Mouse (Mus musculus) hindbrain, embryonic 12.5 days (tissue): ENCODE data around the gene Ctsl. TPM values are rescaled to one million over a fixed set of nuclear protein-coding genes. Genes with fewer than 3 reads are reported as not detected.
A peak's percentile ranks its signal among the peaks of the same experiment; 100 is the strongest.

Source experiments
- ATAC-seq: fragments of 200-750 bp; cut with Nextera tagmentation; 2 replicates; pipeline ENCODE4 v1.8.0; 2017; ENCODE audit warnings: moderate TSS enrichment; ENCODE audit not compliant: low FRiP score
- H3K27ac ChIP-seq: fragments of 300-500 bp; sonication (generic); 2 replicates; pipeline ENCODE4 v1.5.1; 2016; ENCODE audit warnings: mild to moderate bottlenecking
- H3K27me3 ChIP-seq: fragments of 300-500 bp; sonication (generic); 2 replicates; pipeline ENCODE4 v1.6.1; 2016; ENCODE audit warnings: mild to moderate bottlenecking
- H3K36me3 ChIP-seq: fragments of 300-500 bp; sonication (generic); 2 replicates; pipeline ENCODE4 v1.6.1; 2016; ENCODE audit warnings: mild to moderate bottlenecking
- H3K4me1 ChIP-seq: fragments of 300-500 bp; sonication (generic); 2 replicates; pipeline ENCODE4 v1.6.1; 2016
- H3K4me2 ChIP-seq: fragments of 300-500 bp; sonication (generic); replicated peaks from 2 replicates; pipeline ENCODE4 v1.6.1; 2016; ENCODE audit warnings: mild to moderate bottlenecking
- H3K4me3 ChIP-seq: fragments of 300-500 bp; sonication (generic); 2 replicates; pipeline ENCODE4 v1.5.1; 2016; ENCODE audit warnings: mild to moderate bottlenecking
- H3K9ac ChIP-seq: fragments of 300-500 bp; sonication (generic); 2 replicates; pipeline ENCODE4 v1.6.1; 2016; ENCODE audit warnings: mild to moderate bottlenecking, moderate library complexity
- H3K9me3 ChIP-seq: fragments of 300-500 bp; sonication (generic); replicated peaks from 2 replicates; pipeline ENCODE4 v1.6.1; 2016; ENCODE audit warnings: mild to moderate bottlenecking
- WGBS: fragments of 180-500 bp; shearing (Covaris S2); methylation state at CpG from one replicate; pipeline ENCODE4 v1.1.7; 2016; 5-methylcytosine and 5-hydroxymethylcytosine counted together
- polyA plus RNA-seq: library from polyadenylated mRNA; unstranded; fragments of >200 nt; fragmentation: Nextera tagmentation; extraction: Ambion mirVana; gene quantifications from 2 replicates; pipeline ENCODE4 v1.2.1, GENCODE M21; 2016

Ctsl gene
- polyA plus RNA-seq, 1 experiment from 2014 or later = 111 TPM

DNA sequence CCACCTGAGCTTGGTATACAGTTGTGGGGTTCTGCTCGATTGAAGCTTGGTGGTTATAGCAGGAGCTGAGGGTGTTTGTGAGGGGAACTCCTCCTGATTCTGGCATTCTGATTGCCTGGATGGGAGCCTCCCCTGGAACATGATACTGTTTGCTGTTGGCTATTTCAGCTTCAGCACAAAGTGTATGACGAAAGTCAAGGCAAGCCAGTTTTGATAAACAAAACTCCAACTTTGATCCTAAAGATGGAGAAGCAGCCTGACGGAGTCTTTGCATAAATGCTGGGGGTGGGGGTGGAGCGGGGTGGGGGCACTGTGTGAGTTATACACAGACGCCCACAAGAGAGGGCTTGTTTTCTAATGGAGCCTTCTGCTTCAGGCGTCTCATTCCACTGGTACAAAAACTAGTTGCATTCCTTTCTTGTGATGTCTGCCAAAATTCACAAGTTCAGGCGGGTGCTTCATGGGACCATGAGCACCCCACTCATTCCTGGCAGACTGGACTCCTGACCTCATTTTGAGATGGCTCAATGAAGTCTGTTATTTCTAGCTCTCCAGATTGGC, 30.2 kb upstream of the Ctsl start:
- H3K9me3 ChIP-seq = no peaks in the 10 kb centered on the region
- H3K4me3 ChIP-seq = no peak overlapping the region
- no peak for ATAC-seq
- WGBS = 59% methylated on average over 7 of the region's 7 CpGs
- no peaks in the 10 kb centered on the region for H3K4me1 ChIP-seq
- H3K9ac ChIP-seq = no peak overlapping the region
- H3K4me2 ChIP-seq = no peak overlapping the region
- H3K27ac ChIP-seq = no peak overlapping the region
- no peaks in the 10 kb centered on the region for H3K36me3 ChIP-seq
- no peaks in the 10 kb centered on the region for H3K27me3 ChIP-seq

DNA sequence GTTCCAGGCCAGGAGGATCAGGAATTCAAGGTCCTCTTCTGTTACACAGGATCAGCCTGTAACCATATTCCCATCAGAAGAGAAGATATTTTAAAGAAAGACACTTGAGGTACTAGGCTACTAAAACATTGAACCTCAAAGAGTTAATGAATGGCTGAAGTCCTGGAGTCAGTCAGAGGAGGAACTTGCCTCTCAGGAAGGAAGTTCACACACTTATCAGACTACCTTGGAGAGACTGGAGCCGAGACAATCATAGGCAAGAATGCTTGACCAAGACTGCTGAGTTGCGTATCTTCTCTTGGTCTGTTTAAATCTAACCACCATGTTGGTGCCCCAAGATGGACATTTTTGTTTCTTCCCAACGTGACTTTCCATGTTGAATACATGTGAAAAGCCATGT, 29.2 kb upstream of the Ctsl start:
- no peaks in the 10 kb centered on the region for H3K27me3 ChIP-seq
- no peak overlapping the region for H3K4me3 ChIP-seq
- no peak for ATAC-seq
- H3K4me2 ChIP-seq = no peak overlapping the region
- 83% methylated on average over 3 of the region's 3 CpGs for WGBS
- H3K9ac ChIP-seq = no peak overlapping the region
- no peak overlapping the region for H3K27ac ChIP-seq
- no peaks in the 10 kb centered on the region for H3K36me3 ChIP-seq
- no peaks in the 10 kb centered on the region for H3K4me1 ChIP-seq
- H3K9me3 ChIP-seq = no peaks in the 10 kb centered on the region

DNA sequence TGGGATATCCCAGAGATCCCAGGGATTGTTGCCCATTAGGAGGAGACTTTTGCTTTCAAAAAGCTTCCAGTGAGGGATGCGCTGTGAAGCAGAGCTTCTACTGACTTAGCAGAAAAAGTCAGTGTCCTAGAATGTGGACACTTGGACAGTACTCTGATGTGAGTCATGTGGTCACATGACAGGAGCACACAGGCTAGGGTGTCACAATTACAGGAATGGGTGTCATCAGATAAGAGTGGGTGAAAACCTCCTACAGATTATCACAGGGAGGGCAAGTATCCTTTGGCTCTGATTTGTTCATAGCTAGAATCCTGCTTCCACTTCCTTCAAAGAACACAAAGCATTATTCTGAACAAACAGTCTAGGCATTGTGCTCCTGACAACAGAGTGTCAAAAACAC, 27.4 kb upstream of the Ctsl start:
- Histone ChIP-seq H3K27ac (no peak overlapping the region), H3K36me3 (no peaks in the 10 kb centered on the region), H3K4me3 (no peak overlapping the region), H3K27me3 (no peaks in the 10 kb centered on the region), H3K4me1 (no peaks in the 10 kb centered on the region), H3K4me2 (no peak overlapping the region), H3K9ac (no peak overlapping the region), H3K9me3 (no peaks in the 10 kb centered on the region)
- WGBS = 100% methylated on average over 1 of the region's 1 CpGs
- ATAC-seq = no peak

DNA sequence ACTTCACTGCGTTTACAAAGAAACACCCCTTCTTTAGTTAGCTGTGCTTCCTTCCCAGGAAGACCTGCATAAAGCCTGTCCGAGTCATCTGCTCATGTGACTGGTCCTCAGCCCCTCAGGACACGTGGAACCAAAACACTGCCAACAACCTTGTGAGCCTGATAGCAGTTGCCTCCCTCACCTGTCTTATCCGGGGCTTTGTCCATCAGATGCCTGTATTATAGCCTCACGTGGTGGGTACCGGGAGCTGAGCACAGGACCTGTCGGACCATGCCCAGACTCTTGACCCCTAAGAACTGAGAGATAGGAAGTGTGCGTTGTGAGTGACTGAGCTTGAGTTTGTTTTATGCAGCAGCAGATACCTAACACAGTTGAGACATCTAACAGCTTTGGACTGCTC, 26.3 kb upstream of the Ctsl start:
- no peak for ATAC-seq
- WGBS = 75% methylated on average over 8 of the region's 8 CpGs
- no peaks in the 10 kb centered on the region for H3K9me3 ChIP-seq

DNA sequence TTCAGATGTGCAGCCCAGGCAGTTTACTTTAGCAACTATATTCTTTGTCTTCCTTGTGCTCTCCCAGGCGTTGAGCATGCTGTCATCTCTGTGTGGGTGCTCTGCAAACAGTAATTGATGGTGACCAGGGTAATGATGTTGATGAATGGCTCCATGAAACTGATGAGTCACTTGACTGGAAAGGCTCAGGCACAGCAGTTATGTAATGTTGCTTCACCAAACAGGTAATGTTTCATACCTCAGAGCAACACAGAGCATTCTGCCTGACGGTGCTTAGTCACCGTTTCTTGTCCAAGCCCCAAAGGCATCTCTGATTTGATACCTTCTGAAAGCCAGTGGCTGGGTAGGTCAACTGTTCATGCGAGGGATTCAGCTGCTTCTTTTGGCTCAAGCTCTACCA, 17.7 kb upstream of the Ctsl start:
- 79% methylated on average over 4 of the region's 4 CpGs for WGBS
- H3K4me3 ChIP-seq = no peak overlapping the region
- no peak overlapping the region for H3K4me2 ChIP-seq
- no peak overlapping the region for H3K27ac ChIP-seq
- no peaks in the 10 kb centered on the region for H3K4me1 ChIP-seq
- ATAC-seq = no peak
- no peaks in the 10 kb centered on the region for H3K9me3 ChIP-seq
- no peaks in the 10 kb centered on the region for H3K27me3 ChIP-seq
- H3K36me3 ChIP-seq = no peaks in the 10 kb centered on the region
- no peak overlapping the region for H3K9ac ChIP-seq

More for the DNA sequence above, 26.3 kb upstream of the Ctsl start:
- Histone ChIP-seq H3K27ac (no peak overlapping the region), H3K9ac (no peak overlapping the region), H3K27me3 (no peaks in the 10 kb centered on the region), H3K4me1 (no peaks in the 10 kb centered on the region), H3K4me3 (no peak overlapping the region), H3K36me3 (no peaks in the 10 kb centered on the region), H3K4me2 (no peak overlapping the region)

DNA sequence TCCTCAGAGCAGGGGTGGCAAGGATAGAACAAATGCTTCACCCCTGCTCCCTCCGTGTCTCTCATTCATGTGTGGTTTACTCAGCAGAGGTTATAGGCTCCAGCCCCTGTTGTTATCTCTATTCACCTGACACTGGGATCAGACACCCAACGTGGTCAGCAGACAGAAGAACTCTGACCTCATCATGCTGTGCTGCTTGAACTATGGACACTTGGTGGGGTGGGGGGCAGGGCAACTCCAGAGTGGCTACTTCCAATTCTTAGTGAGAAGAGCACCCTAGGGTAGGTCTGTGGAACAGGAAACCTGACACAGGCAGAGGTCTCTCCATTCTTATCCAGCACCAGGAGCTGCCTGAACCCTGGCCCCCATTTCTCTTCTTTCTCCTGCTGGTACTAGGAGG, 15.4 kb upstream of the Ctsl start:
- no peak overlapping the region for H3K27ac ChIP-seq
- H3K4me3 ChIP-seq = no peak overlapping the region
- H3K36me3 ChIP-seq = no peaks in the 10 kb centered on the region
- no peak overlapping the region for H3K9ac ChIP-seq
- no peak for ATAC-seq
- no peaks in the 10 kb centered on the region for H3K4me1 ChIP-seq
- H3K4me2 ChIP-seq = no peak overlapping the region
- H3K27me3 ChIP-seq = no peaks in the 10 kb centered on the region
- no peaks in the 10 kb centered on the region for H3K9me3 ChIP-seq
- 41% methylated on average over 2 of the region's 2 CpGs for WGBS

DNA sequence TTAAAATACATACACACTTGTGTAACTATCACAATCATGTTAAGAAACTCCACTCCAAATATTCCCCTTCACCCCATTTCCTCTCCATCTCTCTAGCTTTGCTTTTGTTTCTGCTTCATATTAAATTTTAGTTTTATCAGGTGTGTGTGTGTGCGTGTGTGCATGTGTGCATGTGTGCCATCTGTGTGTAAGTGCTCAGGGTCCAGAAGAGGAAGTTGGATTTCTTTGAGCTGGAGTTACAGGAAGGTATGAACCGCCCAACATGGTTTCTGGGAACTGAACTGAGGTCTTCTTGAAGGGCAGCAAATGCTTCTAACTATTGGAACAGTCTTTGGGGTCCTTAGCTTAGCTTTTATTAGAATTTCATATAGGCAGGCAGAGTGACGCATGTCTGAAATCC, 14.2 kb upstream of the Ctsl start:
- Histone ChIP-seq H3K4me1 (no peaks in the 10 kb centered on the region), H3K36me3 (no peaks in the 10 kb centered on the region), H3K9me3 (no peaks in the 10 kb centered on the region), H3K4me2 (no peak overlapping the region), H3K9ac (no peak overlapping the region), H3K27me3 (no peaks in the 10 kb centered on the region), H3K4me3 (no peak overlapping the region), H3K27ac (no peak overlapping the region)
- ATAC-seq = no peak
- 90% methylated on average over 3 of the region's 3 CpGs for WGBS

DNA sequence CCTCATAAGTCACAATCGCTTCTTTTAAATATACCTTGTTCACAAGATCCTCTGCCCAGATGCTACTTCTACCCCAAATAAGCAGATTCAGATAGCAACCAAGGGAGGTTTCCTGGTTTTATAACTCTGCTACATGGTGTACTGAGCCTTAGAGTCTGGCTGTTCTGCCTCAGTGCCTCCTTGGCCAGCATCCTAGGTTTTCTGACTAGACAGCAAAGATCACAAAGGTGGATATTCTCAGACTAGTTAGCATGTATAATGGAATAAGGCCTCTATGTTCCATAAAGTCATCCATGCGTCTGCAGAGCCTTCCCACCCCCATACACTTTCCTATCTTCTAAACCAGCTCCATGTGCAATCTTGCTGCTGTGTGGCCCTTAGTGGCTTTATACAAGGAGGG, 9.6 kb upstream of the Ctsl start:
- no peaks in the 10 kb centered on the region for H3K4me1 ChIP-seq
- no peak overlapping the region for H3K27ac ChIP-seq
- 90% methylated on average over 2 of the region's 2 CpGs for WGBS
- no peak overlapping the region for H3K9ac ChIP-seq
- no peaks in the 10 kb centered on the region for H3K27me3 ChIP-seq
- H3K36me3 ChIP-seq = no peaks in the 10 kb centered on the region
- no peak overlapping the region for H3K4me2 ChIP-seq
- H3K4me3 ChIP-seq = no peak overlapping the region
- no peaks in the 10 kb centered on the region for H3K9me3 ChIP-seq
- no peak for ATAC-seq

DNA sequence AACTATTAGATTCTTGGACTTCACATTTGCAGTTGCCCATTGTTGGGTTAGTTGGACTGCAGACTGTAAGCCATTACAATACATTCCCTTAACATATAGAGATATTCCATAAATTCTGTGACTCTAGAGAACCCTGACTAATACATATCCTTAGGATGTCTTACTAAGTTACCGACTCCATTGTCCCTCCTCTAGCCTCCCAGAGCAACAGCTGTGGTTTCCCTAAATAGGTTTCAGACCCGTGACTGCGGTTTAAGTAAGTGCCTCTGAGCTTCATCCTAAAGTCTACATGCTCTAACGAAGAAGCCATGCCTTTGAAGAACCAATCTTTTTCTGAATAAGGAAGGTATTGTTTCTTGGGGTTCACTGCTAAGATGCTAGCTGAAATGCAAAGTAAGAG, 7.9 kb upstream of the Ctsl start:
- 83% methylated on average over 4 of the region's 4 CpGs for WGBS
- H3K27me3 ChIP-seq = no peaks in the 10 kb centered on the region
- H3K9ac ChIP-seq = no peak overlapping the region
- no peaks in the 10 kb centered on the region for H3K36me3 ChIP-seq
- H3K4me1 ChIP-seq = no peaks in the 10 kb centered on the region
- H3K27ac ChIP-seq = no peak overlapping the region
- no peak overlapping the region for H3K4me3 ChIP-seq
- no peak overlapping the region for H3K4me2 ChIP-seq
- no peaks in the 10 kb centered on the region for H3K9me3 ChIP-seq
- no peak for ATAC-seq

DNA sequence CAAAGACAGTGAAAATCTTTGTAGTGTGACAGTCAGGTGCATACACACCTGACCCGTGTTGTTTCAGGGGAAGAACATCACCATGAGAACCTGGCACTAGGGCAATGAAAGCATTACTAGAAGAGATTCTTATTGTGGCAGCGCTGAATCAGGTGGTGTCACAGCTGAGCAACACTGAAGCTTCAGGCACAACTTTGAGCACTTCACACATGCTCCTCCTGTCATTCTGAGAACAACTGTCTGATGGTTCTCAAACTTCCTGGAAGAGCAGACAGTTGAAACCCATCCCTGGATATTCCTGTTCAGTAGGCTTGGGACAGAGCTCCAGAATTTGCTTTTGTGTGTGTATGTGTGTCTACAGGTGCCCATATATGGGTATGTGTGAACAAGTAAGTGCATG, 5.8 kb upstream of the Ctsl start:
- no peak overlapping the region for H3K4me2 ChIP-seq
- H3K4me1 ChIP-seq = no peaks in the 10 kb centered on the region
- H3K9me3 ChIP-seq = no peaks in the 10 kb centered on the region
- no peaks in the 10 kb centered on the region for H3K27me3 ChIP-seq
- H3K9ac ChIP-seq = no peak overlapping the region
- ATAC-seq = no peak
- 84% methylated on average over 2 of the region's 2 CpGs for WGBS
- no peak overlapping the region for H3K27ac ChIP-seq
- no peaks in the 10 kb centered on the region for H3K36me3 ChIP-seq
- no peak overlapping the region for H3K4me3 ChIP-seq

DNA sequence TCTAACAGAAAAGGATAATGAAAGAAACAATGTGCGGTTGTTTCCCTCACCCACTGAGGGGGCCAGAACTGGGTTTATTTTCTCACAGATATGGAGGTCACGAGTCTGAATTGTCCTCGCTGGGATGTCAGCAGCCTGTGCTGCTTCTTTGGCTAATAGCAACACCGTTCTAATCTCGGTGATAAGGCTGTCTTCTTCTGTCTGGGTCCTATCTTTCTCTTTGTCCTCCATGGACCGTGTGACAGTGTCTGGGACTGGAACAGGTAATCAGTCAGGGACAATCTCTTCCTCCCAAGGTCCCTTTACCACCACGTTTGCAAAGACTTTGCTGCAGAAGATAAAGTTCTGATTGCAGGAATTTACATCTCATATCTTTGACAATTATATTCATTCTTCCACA, 4.5 kb upstream of the Ctsl start:
- H3K9me3 ChIP-seq = no peaks in the 10 kb centered on the region
- H3K4me1 ChIP-seq = no peaks in the 10 kb centered on the region
- H3K9ac ChIP-seq = no peak overlapping the region
- H3K4me3 ChIP-seq = no peak overlapping the region
- no peaks in the 10 kb centered on the region for H3K27me3 ChIP-seq
- 72% methylated on average over 7 of the region's 7 CpGs for WGBS
- H3K27ac ChIP-seq = no peak overlapping the region
- H3K36me3 ChIP-seq = no peaks in the 10 kb centered on the region
- no peak for ATAC-seq
- no peak overlapping the region for H3K4me2 ChIP-seq

DNA sequence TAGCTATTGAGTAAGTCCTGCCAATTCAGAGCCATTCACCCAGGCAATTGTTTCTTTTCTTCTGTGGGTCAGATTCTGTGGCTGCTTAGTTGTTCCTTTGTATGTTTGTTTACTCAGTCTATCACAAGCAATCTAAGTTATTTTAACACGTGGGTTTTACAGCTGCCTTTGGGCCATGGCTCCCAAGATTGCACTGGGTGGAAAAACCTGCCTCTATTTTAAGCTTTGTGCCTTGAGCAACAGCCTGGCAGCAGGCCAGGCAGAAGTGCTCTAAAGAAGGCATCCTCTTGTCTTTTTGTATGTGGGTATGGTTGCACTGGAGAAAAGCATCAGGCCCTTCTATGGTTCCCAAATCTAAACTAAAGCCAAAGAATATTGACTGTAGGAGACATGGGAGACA, 3.0 kb upstream of the Ctsl start:
- ATAC-seq = no peak
- Histone ChIP-seq H3K9me3 (no peaks in the 10 kb centered on the region), H3K27me3 (no peaks in the 10 kb centered on the region), H3K4me3 (no peak overlapping the region), H3K27ac (no peak overlapping the region), H3K36me3 (no peaks in the 10 kb centered on the region), H3K4me2 (no peak overlapping the region), H3K9ac (no peak overlapping the region), H3K4me1 (peaks cover 5% of the 10 kb centered on the region)
- 20% methylated on average over 1 of the region's 1 CpGs for WGBS

DNA sequence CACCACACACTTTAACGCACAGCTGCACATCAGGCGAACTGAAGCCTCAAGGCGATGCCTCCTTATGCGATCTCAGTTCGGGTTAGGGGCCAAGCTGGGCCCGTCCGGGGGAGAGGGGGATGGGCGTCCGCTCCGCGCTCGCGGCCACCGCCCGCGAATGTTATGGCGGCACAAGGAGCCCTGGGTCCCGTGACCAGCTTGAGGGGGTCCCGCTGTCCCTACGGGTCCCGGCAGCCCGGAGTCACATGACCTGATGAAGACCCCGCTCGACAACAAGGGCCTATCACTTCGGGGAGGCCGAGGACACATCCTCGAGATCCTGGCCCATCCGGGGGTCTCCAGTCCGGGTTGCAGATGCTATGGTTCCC, 901 bp downstream of the Ctsl start:
- ATAC-seq = peak; percentile 89
- H3K27ac ChIP-seq = peak overlapping the region; percentile 66; the same call in 1 of the 2 replicates
- no peaks in the 10 kb centered on the region for H3K9me3 ChIP-seq
- H3K27me3 ChIP-seq = no peaks in the 10 kb centered on the region
- H3K4me2 ChIP-seq = peak overlapping the region; percentile 81
- peak overlapping the region; percentile 75 for H3K9ac ChIP-seq
- WGBS = under 1% methylated on average over 29 of the region's 29 CpGs
- H3K4me3 ChIP-seq = peak overlapping the region; percentile 74
- peaks cover 31% of the 10 kb centered on the region for H3K36me3 ChIP-seq
- peaks cover 7% of the 10 kb centered on the region for H3K4me1 ChIP-seq
